Mouse (Mus musculus) left cerebral cortex, adult 8-10 months (tissue): ENCODE measurements at regions not wholly inside any gene's neighbourhood (a gene's known extent, or its start where the extent isn't known, plus 50 kb on each side); places are given as distances from the start of the nearest gene placed in this dataset.

Experiments used
- DNase-seq, 2 experiments: peaks; one replicate each; pipeline ENCODE4 v3.0.0; 2022; ENCODE audit warnings: low spot score in 2 of 2

GRCm38 (mm10) chr4:105385481-105385880 lies 228.3 kb downstream of the Plpp3 start:
- no peak for DNase-seq

- no peak for DNase-seq
These were observed 233.2 kb downstream of the Plpp3 start for GRCm38 (mm10) chr4:105390378-105390777.

- no peak for DNase-seq
These were observed 237.2 kb downstream of the Plpp3 start for GRCm38 (mm10) chr4:105394366-105394765.

- no peak for DNase-seq
These were observed 240.3 kb downstream of the Plpp3 start for GRCm38 (mm10) chr4:105397451-105397850.

GRCm38 (mm10) chr4:105402021-105402420 lies 244.9 kb downstream of the Plpp3 start:
- no peak for DNase-seq

- DNase-seq: no peak
These were observed 246.0 kb downstream of the Plpp3 start for GRCm38 (mm10) chr4:105403169-105403568.

- no peak for DNase-seq
These were observed 246.5 kb downstream of the Plpp3 start for GRCm38 (mm10) chr4:105403686-105404085.

GRCm38 (mm10) chr4:105405728-105406127 lies 248.6 kb downstream of the Plpp3 start:
- no peak for DNase-seq

GRCm38 (mm10) chr4:105406786-105407464 lies 249.8 kb downstream of the Plpp3 start:
- no peak for DNase-seq

- DNase-seq: no peak
These were observed 251.7 kb downstream of the Plpp3 start for GRCm38 (mm10) chr4:105408896-105409295.

GRCm38 (mm10) chr4:105417166-105417565 lies 260.0 kb downstream of the Plpp3 start:
- DNase-seq: no peak

- no peak for DNase-seq
These were observed 265.3 kb downstream of the Plpp3 start for GRCm38 (mm10) chr4:105422466-105422865.

GRCm38 (mm10) chr4:105423727-105424201 lies 266.6 kb downstream of the Plpp3 start:
- DNase-seq: no peak

GRCm38 (mm10) chr4:105425086-105425485 lies 267.9 kb downstream of the Plpp3 start:
- DNase-seq: no peak

GRCm38 (mm10) chr4:105427581-105427980 lies 270.4 kb downstream of the Plpp3 start:
- no peak for DNase-seq

- no peak for DNase-seq
These were observed 272.4 kb downstream of the Plpp3 start for GRCm38 (mm10) chr4:105429381-105430100.

GRCm38 (mm10) chr4:105432461-105432860 lies 275.3 kb downstream of the Plpp3 start:
- no peak for DNase-seq

GRCm38 (mm10) chr4:105437141-105437540 lies 280.0 kb downstream of the Plpp3 start:
- DNase-seq: no peak

- no peak for DNase-seq
These were observed 292.1 kb downstream of the Plpp3 start for GRCm38 (mm10) chr4:105449046-105449860.

- DNase-seq: no peak
These were observed 293.7 kb downstream of the Plpp3 start for GRCm38 (mm10) chr4:105450881-105451280.

- no peak for DNase-seq
These were observed 294.7 kb downstream of the Plpp3 start for GRCm38 (mm10) chr4:105451871-105452270.
